In the genomic region with DNA sequence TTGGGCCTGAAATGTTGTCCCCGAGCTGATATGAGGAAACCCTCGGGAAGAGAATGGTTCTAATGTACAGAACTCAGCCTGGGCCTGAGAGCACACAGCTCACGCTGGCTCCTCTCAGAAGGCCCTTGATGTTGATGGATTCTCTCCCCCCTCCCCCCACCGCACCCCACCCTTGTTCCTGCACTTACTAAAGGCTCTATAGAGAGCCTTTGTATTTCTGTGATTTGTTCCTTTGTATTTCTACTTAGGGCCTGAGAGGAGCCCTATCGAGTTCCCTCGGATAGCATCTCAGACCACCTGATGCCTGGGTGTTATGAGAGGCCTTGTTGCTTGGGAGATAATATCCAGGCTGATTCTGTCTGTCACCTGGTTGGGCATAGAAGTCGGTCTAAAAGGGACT, we compare ENCODE assay signal across 15 mouse cellular contexts. TPM values are rescaled to one million over a fixed set of nuclear protein-coding genes. Genes with fewer than 3 reads are reported as not detected.
"Had no signal": no experiment of that assay in that cellular context is flagged by ENCODE, and none has a peak within 500 bp of the region (broad histone marks: within the 10 kb centered on the region; RNA-seq: fewer than 3 reads in every experiment).

No protein-coding gene starts in this region.

- DNase-seq: kidney, postnatal 10 days; kidney, postnatal 4 days; left cerebral cortex, postnatal 4 days; lung, adult 18-20 months; lung, postnatal 36 days; right cerebral cortex, postnatal 14 days; thymus, postnatal 36 days had no signal

- H3K4me1 ChIP-seq: limb, embryonic 13.5 days; neural tube, embryonic 13.5 days had no signal

- H3K36me3 ChIP-seq: limb, embryonic 13.5 days; midbrain, embryonic 12.5 days; neural tube, embryonic 13.5 days had no signal

- H3K27ac ChIP-seq: layer of hippocampus, adult 2 months; limb, embryonic 13.5 days; liver, embryonic 14.5 days; midbrain, embryonic 12.5 days; neural tube, embryonic 13.5 days had no signal

- H3K9ac ChIP-seq: limb, embryonic 13.5 days; liver, embryonic 14.5 days; midbrain, embryonic 12.5 days; neural tube, embryonic 13.5 days had no signal

- H3K9me3 ChIP-seq: limb, embryonic 13.5 days; midbrain, embryonic 12.5 days had no signal

- H3K27me3 ChIP-seq: midbrain, embryonic 12.5 days had no signal

- H3K4me2 ChIP-seq: limb, embryonic 13.5 days; midbrain, embryonic 12.5 days; neural tube, embryonic 13.5 days had no signal

- H3K4me3 ChIP-seq: layer of hippocampus, adult 2 months; limb, embryonic 13.5 days; midbrain, embryonic 12.5 days; myocyte; neural tube, embryonic 13.5 days had no signal

RNA-seq across cellular contexts. Expression of a gene that starts 36.3 kb away (rescaled TPM):
- total RNA-seq: megakaryocyte progenitor cell, adult 5-6 weeks had no signal
- polyA plus RNA-seq: liver, adult 2 months; myocyte had no signal
